Mouse (Mus musculus) myocyte (in vitro differentiated cells): ENCODE measurements around the gene Hoxa6.

Experiments
- CEBPB ChIP-seq: IDR thresholded peaks from 2 replicates; pipeline ENCODE4 v1.6.1; 2011; ENCODE audit warnings: mild to moderate bottlenecking, moderate library complexity; ENCODE audit not compliant: poor library complexity, insufficient read depth, severe bottlenecking
- E2F4 ChIP-seq: IDR thresholded peaks from one replicate; pipeline ENCODE4 v1.6.1; 2011; ENCODE audit warnings: mild to moderate bottlenecking, control low read depth, moderate library complexity; ENCODE audit not compliant: insufficient read depth
- MAX ChIP-seq: IDR thresholded peaks from one replicate; pipeline ENCODE4 v1.6.1; 2011; ENCODE audit warnings: low read depth, mild to moderate bottlenecking, control low read depth
- MYOD1 ChIP-seq, 3 experiments: IDR thresholded peaks; one replicate each; pipeline ENCODE4 v1.6.1; 2011; ENCODE audit warnings: control low read depth in 2 of 3, low read depth in 2 of 3, mild to moderate bottlenecking in 2 of 3, moderate library complexity in 1 of 3; ENCODE audit not compliant: insufficient read length in 2 of 3, control insufficient read depth in 1 of 3
- POLR2A ChIP-seq: IDR thresholded peaks from one replicate; pipeline ENCODE4 v1.6.1; 2011; ENCODE audit warnings: low read depth, mild to moderate bottlenecking, control low read depth, moderate library complexity; ENCODE audit not compliant: insufficient read length
- TCF12 ChIP-seq: IDR thresholded peaks from one replicate; pipeline ENCODE4 v1.6.1; 2011; ENCODE audit warnings: mild to moderate bottlenecking, control low read depth; ENCODE audit not compliant: poor library complexity, insufficient read depth, severe bottlenecking
- USF1 ChIP-seq: IDR thresholded peaks from one replicate; pipeline ENCODE4 v1.6.1; 2011; ENCODE audit warnings: low read depth, mild to moderate bottlenecking, control low read depth, moderate library complexity

DNA sequence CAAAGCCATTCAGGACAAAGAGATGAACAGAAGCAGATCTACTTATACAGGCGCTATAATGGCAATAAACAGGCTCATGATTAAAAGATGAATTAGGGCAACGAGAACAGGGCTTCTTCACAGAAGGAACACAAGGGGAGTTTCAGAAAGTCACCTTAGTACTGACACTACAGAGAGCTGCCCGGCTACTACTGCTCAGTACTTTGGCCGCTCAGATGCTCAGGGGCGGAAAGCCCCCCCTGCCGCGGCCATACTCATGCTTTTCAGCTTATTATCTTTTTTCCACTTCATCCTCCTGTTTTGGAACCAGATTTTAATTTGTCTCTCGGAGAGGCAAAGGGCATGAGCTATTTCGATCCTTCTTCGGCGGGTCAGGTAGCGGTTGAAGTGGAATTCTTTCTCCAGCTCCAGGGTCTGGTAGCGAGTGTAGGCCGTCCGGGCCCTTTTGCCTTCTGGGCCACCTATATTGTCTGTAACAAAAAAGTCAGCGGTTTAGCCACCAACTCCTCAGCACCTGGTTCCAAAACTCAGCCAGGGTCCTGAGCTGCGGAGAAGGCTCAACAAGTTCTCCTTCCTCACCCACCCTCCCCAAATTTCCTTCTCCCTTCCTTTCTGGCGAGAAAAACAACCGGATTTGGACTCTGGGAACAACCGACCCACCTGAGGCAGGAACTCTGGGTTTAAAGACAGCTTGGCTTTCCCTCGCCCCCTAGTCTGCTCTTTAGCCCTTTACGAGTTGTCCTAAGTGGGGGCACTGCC lies 6.0 kb downstream of the Hoxa6 start:
- TF ChIP-seq E2F4, result no peak
- TF ChIP-seq TCF12, result no peak
- no peak for TF ChIP-seq POLR2A
- no peak for TF ChIP-seq MAX
- TF ChIP-seq MYOD1 (IDR thresholded peaks at IDR 0.05; ENCODE audit: control insufficient read depth in 1 of 3, insufficient read length in 2 of 3, low read depth in 2 of 3), result no peak
- no peak for TF ChIP-seq USF1
- TF ChIP-seq CEBPB, result no peak
